Mouse (Mus musculus) midbrain, embryonic 14.5 days (tissue): ENCODE measurements at regions not wholly inside any gene's neighbourhood (a gene's known extent, or its start where the extent isn't known, plus 50 kb on each side); places are given as distances from the start of the nearest gene placed in this dataset.

Experiments used
- ATAC-seq: fragments of 200-750 bp; cut with Nextera tagmentation; 2 replicates; pipeline ENCODE4 v1.8.0; 2017; ENCODE audit warnings: moderate number of reproducible peaks, moderate library complexity; ENCODE audit not compliant: low FRiP score, low TSS enrichment
- DNase-seq: peaks from one replicate; pipeline ENCODE4 v3.0.0-alpha.2; 2015
- H3K27ac ChIP-seq: fragments of 300-500 bp; sonication (generic); replicated peaks from 2 replicates; pipeline ENCODE4 v1.5.1; 2014; ENCODE audit warnings: mild to moderate bottlenecking, low read depth, low read length, moderate library complexity
- H3K27me3 ChIP-seq: fragments of 300-500 bp; sonication (generic); 2 replicates; pipeline ENCODE4 v1.6.1; 2014; ENCODE audit warnings: low read length, control low read depth, mixed read lengths; ENCODE audit not compliant: control insufficient read depth, insufficient read depth
- H3K36me3 ChIP-seq: fragments of 300-500 bp; sonication (generic); 2 replicates; pipeline ENCODE4 v1.6.1; 2014; ENCODE audit warnings: low read length, control low read depth; ENCODE audit not compliant: control insufficient read depth, insufficient read depth
- H3K4me1 ChIP-seq: fragments of 300-500 bp; sonication (generic); 2 replicates; pipeline ENCODE4 v1.6.1; 2014; ENCODE audit warnings: mild to moderate bottlenecking, antibody characterized with exemption, low read length, control low read depth; ENCODE audit not compliant: control insufficient read depth, insufficient read depth
- H3K4me2 ChIP-seq: fragments of 300-500 bp; sonication (generic); 2 replicates; pipeline ENCODE4 v1.6.1; 2014; ENCODE audit warnings: mild to moderate bottlenecking, low read length, moderate library complexity
- H3K4me3 ChIP-seq: fragments of 300-500 bp; sonication (generic); replicated peaks from 2 replicates; pipeline ENCODE4 v1.5.1; 2014; ENCODE audit warnings: low read depth, low read length
- H3K9ac ChIP-seq: fragments of 300-500 bp; sonication (generic); replicated peaks from 2 replicates; pipeline ENCODE4 v1.6.1; 2014; ENCODE audit warnings: mild to moderate bottlenecking, low read length, moderate library complexity
- H3K9me3 ChIP-seq: fragments of 300-500 bp; sonication (generic); 2 replicates; pipeline ENCODE4 v1.6.1; 2016; ENCODE audit warnings: low read length, control low read depth, mixed read lengths; ENCODE audit not compliant: control insufficient read depth
- WGBS: fragments of 180-500 bp; shearing (Covaris S2); extraction: QIAGEN DNeasy Blood & Tissue Kit; methylation state at CpG from one replicate; pipeline ENCODE4 v1.1.7; 2014; 5-methylcytosine and 5-hydroxymethylcytosine counted together

DNA sequence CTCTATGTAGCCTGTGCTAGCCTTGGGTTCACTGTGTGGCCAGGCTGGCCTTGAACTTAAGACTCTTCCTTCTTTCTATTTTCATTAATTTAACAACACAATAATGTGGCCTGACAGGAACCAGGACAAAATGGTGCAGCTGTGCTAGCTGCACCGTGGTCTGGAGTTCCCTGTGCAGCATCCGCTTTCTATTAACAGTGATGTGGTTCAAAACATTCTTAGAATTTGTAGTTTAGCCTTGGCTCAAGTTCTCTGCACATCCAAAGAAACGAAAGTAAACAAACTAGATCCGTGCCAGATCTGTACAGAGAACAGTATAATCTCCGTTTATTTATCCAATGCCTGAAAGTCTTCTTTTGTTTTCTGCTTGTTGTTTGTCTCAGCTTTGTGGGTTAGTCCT, 88.5 kb downstream of the Irx1 start:
- Histone ChIP-seq H3K4me1 (no peaks in the 10 kb centered on the region), H3K36me3 (no peaks in the 10 kb centered on the region), H3K9me3 (no peaks in the 10 kb centered on the region), H3K9ac (no peak overlapping the region), H3K27me3 (no peaks in the 10 kb centered on the region), H3K4me3 (no peak overlapping the region), H3K27ac (no peak overlapping the region), H3K4me2 (no peak overlapping the region)
- WGBS = 73% methylated on average over 5 of the region's 5 CpGs
- no peak for ATAC-seq
- DNase-seq = no peak

DNA sequence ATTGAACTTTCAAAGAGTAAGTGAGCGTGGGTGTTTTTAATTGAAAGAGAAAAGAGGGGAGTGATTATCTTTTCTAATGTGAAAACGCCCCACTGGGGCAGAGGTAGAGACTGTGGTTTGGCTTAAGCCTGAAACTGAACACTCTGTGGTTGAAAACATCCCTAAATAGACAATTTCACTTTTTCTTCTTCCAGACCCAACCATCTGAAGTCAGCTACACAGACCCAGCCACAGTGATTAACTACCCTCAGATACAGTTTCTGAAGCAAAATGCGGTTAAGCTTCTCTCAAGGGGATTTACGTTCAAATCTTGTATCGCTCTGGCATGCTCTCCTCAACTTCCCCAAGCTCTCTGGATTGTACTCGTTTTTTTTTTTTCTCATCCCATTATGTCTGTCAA, 94.8 kb downstream of the Irx1 start:
- no peaks in the 10 kb centered on the region for H3K9me3 ChIP-seq
- H3K4me1 ChIP-seq = no peaks in the 10 kb centered on the region
- WGBS = 67% methylated on average over 6 of the region's 6 CpGs
- DNase-seq (no peak), ATAC-seq (no peak)
- no peak overlapping the region for H3K9ac ChIP-seq
- H3K4me2 ChIP-seq = no peak overlapping the region
- H3K4me3 ChIP-seq = no peak overlapping the region
- no peak overlapping the region for H3K27ac ChIP-seq
- H3K36me3 ChIP-seq = no peaks in the 10 kb centered on the region
- H3K27me3 ChIP-seq = no peaks in the 10 kb centered on the region

DNA sequence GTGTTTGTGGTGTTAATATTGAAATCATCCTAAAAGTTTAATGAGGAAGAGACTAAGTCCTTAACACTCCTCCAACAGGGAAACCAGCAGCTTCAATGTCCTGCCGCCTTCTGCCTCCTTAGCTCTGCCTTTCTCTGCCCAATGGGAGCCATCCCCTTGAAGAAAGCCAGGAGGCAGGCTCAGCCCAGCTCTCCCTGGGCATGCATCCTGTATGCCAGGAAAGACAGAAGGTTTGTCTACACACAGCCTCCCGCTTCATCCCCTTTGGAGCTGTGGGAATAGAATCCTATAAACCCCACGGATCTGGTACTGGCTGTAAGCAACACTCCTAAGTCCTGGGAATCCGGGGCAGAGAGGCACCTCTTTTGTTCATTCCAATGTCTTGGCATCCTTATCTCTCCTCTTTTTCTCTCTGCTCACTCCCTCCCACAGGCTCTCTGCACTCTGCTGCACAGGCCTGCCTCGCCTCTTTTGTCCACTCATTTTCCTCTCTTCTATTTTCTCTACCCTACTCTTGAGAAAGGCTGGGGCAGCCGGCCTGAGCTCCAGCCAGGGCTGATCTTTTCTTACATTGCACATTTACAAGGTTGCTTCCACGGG, 110.0 kb downstream of the Irx1 start:
- Histone ChIP-seq H3K9me3 (no peaks in the 10 kb centered on the region), H3K27ac (no peak overlapping the region), H3K27me3 (no peaks in the 10 kb centered on the region), H3K4me3 (no peak overlapping the region), H3K4me2 (no peak overlapping the region), H3K4me1 (no peaks in the 10 kb centered on the region), H3K9ac (no peak overlapping the region), H3K36me3 (no peaks in the 10 kb centered on the region)
- WGBS = 42% methylated on average over 7 of the region's 7 CpGs
- peak; percentile 40 for DNase-seq
- no peak for ATAC-seq

DNA sequence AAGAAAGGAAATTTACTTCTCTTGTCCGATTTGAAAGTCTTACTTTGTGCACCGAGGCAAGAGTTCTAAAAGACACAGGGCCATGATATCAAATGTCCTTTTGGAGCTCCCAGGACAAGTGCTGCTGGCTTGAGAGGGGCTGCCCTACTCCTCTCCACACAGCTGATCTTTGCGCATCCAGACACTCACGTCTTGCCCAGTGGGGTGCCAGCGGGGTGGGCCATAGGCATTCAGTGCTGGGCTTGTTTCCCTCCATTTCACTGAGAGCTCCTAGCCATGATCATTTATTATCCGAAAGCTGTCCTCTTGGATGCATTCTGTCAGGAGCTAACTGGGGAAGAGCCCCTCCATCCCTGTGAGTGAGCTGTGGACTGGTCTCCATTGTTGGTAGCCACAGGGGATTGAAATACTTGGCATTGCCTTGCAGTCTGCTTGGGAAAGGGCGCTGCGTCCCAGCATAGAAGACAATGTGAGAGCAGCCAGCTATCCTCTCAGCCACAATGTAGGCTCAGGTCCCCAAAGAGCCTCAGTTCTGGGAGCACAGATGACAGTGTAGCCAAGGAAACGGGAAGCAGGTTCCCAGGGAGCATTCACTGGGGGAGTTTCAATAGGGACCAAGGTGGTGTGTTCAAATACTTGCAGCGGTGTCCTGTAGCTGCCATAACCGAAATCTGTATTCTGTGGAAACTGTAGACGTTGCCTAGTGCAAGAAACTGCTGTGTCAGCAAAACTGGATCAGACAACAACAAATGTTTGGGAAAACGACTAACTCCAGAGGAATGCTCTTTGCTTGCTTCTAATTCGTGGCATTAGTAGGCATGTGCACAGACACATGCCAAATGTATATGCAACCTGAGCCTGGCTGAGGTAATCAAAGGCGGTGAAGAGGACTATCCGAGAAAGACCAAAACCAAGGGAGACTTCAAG, 159.2 kb downstream of the Irx1 start:
- DNase-seq = peak; percentile 61
- ATAC-seq = no peak

DNA sequence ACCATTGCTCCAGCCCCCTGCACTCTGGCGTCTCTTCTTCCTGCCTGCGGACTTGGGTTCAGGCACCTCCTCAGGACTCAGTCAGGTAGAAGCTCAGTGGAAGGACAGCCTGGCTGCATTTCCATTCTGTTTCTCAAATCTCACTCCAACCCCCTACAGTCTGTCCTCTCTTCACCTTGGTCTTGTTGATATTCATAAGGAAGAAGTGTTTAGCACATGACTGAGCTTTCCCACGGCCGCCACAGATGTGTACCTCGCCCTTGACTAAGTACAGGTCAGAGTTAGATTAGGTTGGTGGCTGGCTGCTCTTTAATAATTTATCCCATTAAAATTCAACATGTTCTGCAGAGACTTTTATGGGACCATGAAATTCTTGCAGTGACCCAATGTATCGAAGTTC, 165.2 kb downstream of the Irx1 start:
- H3K4me1 ChIP-seq = no peaks in the 10 kb centered on the region
- H3K9ac ChIP-seq = no peak overlapping the region
- no peak overlapping the region for H3K27ac ChIP-seq
- DNase-seq (no peak), ATAC-seq (no peak)
- 84% methylated on average over 6 of the region's 6 CpGs for WGBS
- H3K36me3 ChIP-seq = no peaks in the 10 kb centered on the region
- H3K9me3 ChIP-seq = no peaks in the 10 kb centered on the region
- H3K4me3 ChIP-seq = no peak overlapping the region
- H3K4me2 ChIP-seq = no peak overlapping the region
- H3K27me3 ChIP-seq = no peaks in the 10 kb centered on the region

More for the DNA sequence above, 159.2 kb downstream of the Irx1 start:
- no peak overlapping the region for H3K4me2 ChIP-seq
- no peaks in the 10 kb centered on the region for H3K4me1 ChIP-seq
- H3K36me3 ChIP-seq = no peaks in the 10 kb centered on the region
- H3K4me3 ChIP-seq = no peak overlapping the region
- no peaks in the 10 kb centered on the region for H3K27me3 ChIP-seq
- no peak overlapping the region for H3K9ac ChIP-seq
- H3K9me3 ChIP-seq = no peaks in the 10 kb centered on the region
- WGBS = 41% methylated on average over 16 of the region's 16 CpGs
- no peak overlapping the region for H3K27ac ChIP-seq

DNA sequence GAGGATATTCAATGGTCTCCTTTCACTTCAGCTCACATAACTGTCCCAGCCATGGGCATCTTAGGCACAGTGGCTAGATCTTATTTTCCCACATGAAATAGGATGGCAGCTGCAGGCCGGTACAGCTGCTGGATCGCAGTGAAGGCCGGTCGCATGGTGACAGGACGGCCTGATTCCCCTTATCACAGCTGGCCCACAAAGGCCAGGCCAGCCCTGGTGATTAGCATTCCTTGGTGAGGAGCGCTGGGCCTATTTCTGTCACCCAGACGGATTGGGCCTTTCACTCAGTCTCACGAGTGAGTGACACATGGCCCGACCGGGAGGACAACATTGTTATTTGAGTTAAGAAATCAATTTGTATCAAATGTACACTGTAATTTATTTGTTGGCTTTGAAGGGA, 178.8 kb downstream of the Irx1 start:
- Histone ChIP-seq H3K27me3 (no peaks in the 10 kb centered on the region), H3K4me1 (peaks cover 5% of the 10 kb centered on the region; the same call in 1 of the 2 replicates), H3K27ac (no peak overlapping the region), H3K4me2 (no peak overlapping the region), H3K9ac (no peak overlapping the region), H3K36me3 (no peaks in the 10 kb centered on the region), H3K4me3 (no peak overlapping the region), H3K9me3 (no peaks in the 10 kb centered on the region)
- peak; percentile 25 for DNase-seq
- ATAC-seq = no peak
- WGBS = 29% methylated on average over 10 of the region's 10 CpGs

DNA sequence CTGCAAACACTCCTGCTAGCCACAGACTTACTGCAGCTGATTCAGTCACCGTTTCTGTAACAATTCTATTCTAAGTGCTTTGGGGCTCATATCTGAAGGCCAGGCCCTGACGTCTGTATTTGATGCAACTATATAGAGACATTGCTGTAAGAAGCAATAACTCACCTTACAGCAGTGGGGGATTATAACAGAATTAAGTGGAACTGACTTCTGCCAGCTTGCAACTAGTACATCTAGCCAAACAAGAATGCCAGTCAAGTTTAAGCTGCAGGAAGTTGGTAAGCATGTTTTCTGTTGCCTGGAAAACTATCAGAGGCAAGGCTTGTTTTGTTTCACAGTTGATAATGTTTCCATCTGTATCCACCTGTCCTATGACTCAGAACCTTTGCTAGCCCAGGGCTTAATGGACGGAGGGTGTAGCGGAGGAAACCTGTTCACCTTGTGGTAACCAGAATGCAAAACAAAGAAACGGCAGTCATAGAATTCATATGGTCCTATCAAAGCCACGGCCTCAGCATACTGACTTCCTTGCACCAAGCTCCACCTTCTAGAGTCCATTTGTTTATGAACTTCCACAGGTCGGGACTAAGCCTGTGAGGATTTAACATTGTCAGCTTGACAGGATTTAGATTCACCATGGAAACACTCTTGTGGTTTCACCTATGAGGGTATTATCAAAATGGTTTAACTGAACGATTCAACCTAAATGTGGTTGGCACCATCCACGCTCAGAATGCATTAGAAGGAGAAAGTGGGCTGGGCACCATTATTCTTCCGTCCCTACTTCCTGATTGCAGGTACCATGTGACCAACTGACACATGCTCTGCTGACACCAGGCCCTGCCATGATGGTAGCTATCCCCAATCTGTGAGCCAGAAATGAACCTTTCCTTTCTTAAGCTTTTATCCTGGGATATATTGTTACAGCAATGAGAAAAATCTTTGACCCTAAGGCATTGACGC, 216.2 kb downstream of the Irx1 start:
- H3K9me3 ChIP-seq = no peaks in the 10 kb centered on the region
- H3K4me1 ChIP-seq = no peaks in the 10 kb centered on the region
- H3K9ac ChIP-seq = no peak overlapping the region
- H3K27ac ChIP-seq = no peak overlapping the region
- H3K36me3 ChIP-seq = no peaks in the 10 kb centered on the region
- 66% methylated on average over 11 of the region's 11 CpGs for WGBS
- H3K27me3 ChIP-seq = no peaks in the 10 kb centered on the region
- no peak for DNase-seq
- H3K4me3 ChIP-seq = no peak overlapping the region
- no peak for ATAC-seq
- no peak overlapping the region for H3K4me2 ChIP-seq

DNA sequence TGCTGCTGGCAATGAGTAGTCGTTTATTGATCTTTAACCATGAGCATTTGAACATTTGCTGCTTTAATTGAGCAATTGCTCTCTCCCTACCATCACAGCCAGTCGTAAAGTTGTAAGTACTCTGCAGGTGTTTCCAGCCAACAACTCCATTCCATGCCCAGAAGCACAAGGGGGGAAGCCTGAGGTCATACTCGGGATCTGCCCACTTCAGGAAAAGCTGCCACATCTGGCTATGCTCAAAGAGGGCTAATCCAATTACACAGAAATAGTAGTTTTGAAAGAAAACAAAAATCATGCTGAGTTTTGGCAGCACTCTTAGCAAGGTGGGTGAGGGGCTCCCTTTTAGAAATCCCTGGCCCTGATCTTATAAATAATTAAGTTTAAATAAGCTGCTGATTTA, 217.0 kb downstream of the Irx1 start:
- H3K4me2 ChIP-seq = no peak overlapping the region
- no peak overlapping the region for H3K9ac ChIP-seq
- no peaks in the 10 kb centered on the region for H3K9me3 ChIP-seq
- H3K4me1 ChIP-seq = no peaks in the 10 kb centered on the region
- ATAC-seq (no peak), DNase-seq (no peak)
- no peaks in the 10 kb centered on the region for H3K36me3 ChIP-seq
- H3K27ac ChIP-seq = no peak overlapping the region
- H3K4me3 ChIP-seq = no peak overlapping the region
- H3K27me3 ChIP-seq = no peaks in the 10 kb centered on the region
- WGBS = 30% methylated on average over 3 of the region's 3 CpGs
